In genomic region chr5:52618348-52619270, GRCm38 (mm10) we compare ENCODE assay signal across 8 mouse cellular contexts. TPM values are rescaled to one million over a fixed set of nuclear protein-coding genes. Genes with fewer than 3 reads are reported as not detected.
DNase-seq lines count a peak whose midpoint lies in the region; ATAC-seq and TF ChIP-seq lines count a peak whose summit lies in the region.

No protein-coding gene starts in this region.

- peak overlapping the region; percentile 38 for H3K4me3 ChIP-seq in forebrain, embryonic 15.5 days
- peak overlapping the region; percentile 31 for H3K4me3 ChIP-seq in heart, postnatal 0 days (ENCODE audit: low read depth, low read length)

- DNase-seq in CD4-positive helper T cell, adult 2 months (ENCODE audit: low read depth, low spot score): peak; percentile 55
- peak; percentile 81 for DNase-seq in heart, postnatal 0 days (ENCODE audit: low spot score)
- peak; percentile 72 to 73 for DNase-seq in layer of hippocampus, postnatal 14 days (ENCODE audit: low spot score in 2 of 2)
- DNase-seq in lung, postnatal 4 days: peak; percentile 14 to 55
- peak; percentile 75 for DNase-seq in right cerebral cortex, postnatal 4 days
- DNase-seq in ovary, postnatal 10 days (ENCODE audit: low spot score): no peak

- no peaks in the 10 kb centered on the region for H3K36me3 ChIP-seq in forebrain, embryonic 15.5 days
- H3K36me3 ChIP-seq in heart, postnatal 0 days (replicated peaks; ENCODE audit: control insufficient read depth, insufficient read depth, low read length): no peaks in the 10 kb centered on the region

- ATAC-seq in cerebellum, adult (ENCODE audit: insufficient number of reproducible peaks, low FRiP score, low TSS enrichment): peak; percentile 62
- ATAC-seq in forebrain, embryonic 15.5 days (replicated peaks): peak; percentile 92
- ATAC-seq in heart, postnatal 0 days (ENCODE audit: insufficient read depth, low read depth): peak; percentile 89

- peak; percentile 29; the same call in 1 of the 2 replicates for TF ChIP-seq EP300 in heart, postnatal 0 days (IDR thresholded peaks at IDR 0.05; ENCODE audit: low read depth)

- 1% methylated on average over 41 of the region's 41 CpGs for WGBS in forebrain, embryonic 15.5 days
- WGBS in heart, postnatal 0 days: 2% methylated on average over 41 of the region's 41 CpGs

- H3K4me2 ChIP-seq in forebrain, embryonic 15.5 days (replicated peaks): peak overlapping the region; percentile 76
- H3K4me2 ChIP-seq in heart, postnatal 0 days (ENCODE audit: low read depth, low read length): peak overlapping the region; percentile 56

- no peaks in the 10 kb centered on the region for H3K9me3 ChIP-seq in forebrain, embryonic 15.5 days
- no peaks in the 10 kb centered on the region for H3K9me3 ChIP-seq in heart, postnatal 0 days (replicated peaks; ENCODE audit: control insufficient read depth, low read length)

- peaks cover 30% of the 10 kb centered on the region for H3K4me1 ChIP-seq in forebrain, embryonic 15.5 days
- H3K4me1 ChIP-seq in heart, postnatal 0 days (ENCODE audit: control insufficient read depth, insufficient read depth): peaks cover 9% of the 10 kb centered on the region

- peak overlapping the region; percentile 43 for H3K9ac ChIP-seq in forebrain, embryonic 15.5 days (replicated peaks)
- H3K9ac ChIP-seq in heart, postnatal 0 days (replicated peaks; ENCODE audit: low read depth, low read length): peak overlapping the region; percentile 10

- H3K27ac ChIP-seq in forebrain, embryonic 15.5 days (replicated peaks): peak overlapping the region; percentile 87
- H3K27ac ChIP-seq in heart, postnatal 0 days (ENCODE audit: low read depth): peak overlapping the region; percentile 73

- peak; percentile 17; the same call in 1 of the 2 replicates for TF ChIP-seq CTCF in heart, postnatal 0 days (IDR thresholded peaks at IDR 0.05; ENCODE audit: low read depth)

- H3K27me3 ChIP-seq in forebrain, embryonic 15.5 days: no peaks in the 10 kb centered on the region
- H3K27me3 ChIP-seq in heart, postnatal 0 days (ENCODE audit: control insufficient read depth, insufficient read depth, low read length): no peaks in the 10 kb centered on the region

RNA-seq across cellular contexts. Expression of gene Sepsecs, which starts 50.9 kb away (rescaled TPM):
- polyA plus RNA-seq in forebrain, embryonic 15.5 days (2015; fragmentation: Nextera tagmentation; extraction: Ambion mirVana): 8.0 and 8.2 TPM in 2 replicates
- total RNA-seq in heart, postnatal 0 days (2014; rRNA removed; ENCODE audit: low replicate concordance): 6.5 and 6.9 TPM in 2 replicates
- 4.9 and 5.7 TPM in 2 replicates for polyA plus RNA-seq in heart, postnatal 0 days (2015; fragmentation: Nextera tagmentation; extraction: Ambion mirVana)
- 10 to 100 TPM; 10.6 to 11.5 TPM for total RNA-seq in layer of hippocampus, postnatal 14 days (2021)

RNA-seq across cellular contexts. Expression of gene Lgi2, which starts 52.3 kb away (rescaled TPM):
- polyA plus RNA-seq in forebrain, embryonic 15.5 days (2015; fragmentation: Nextera tagmentation; extraction: Ambion mirVana): 1.9 TPM in 2 replicates
- total RNA-seq in heart, postnatal 0 days (2014; rRNA removed; ENCODE audit: low replicate concordance): 0.88 and 2.8 TPM in 2 replicates
- 0.63 and 0.69 TPM in 2 replicates for polyA plus RNA-seq in heart, postnatal 0 days (2015; fragmentation: Nextera tagmentation; extraction: Ambion mirVana)
- total RNA-seq in layer of hippocampus, postnatal 14 days (2021): 10 to 100 TPM; 30.8 to 32.0 TPM
